Mouse (Mus musculus): Measurements from ENCODE around the gene Fbf1. TPM values are rescaled to one million over a fixed set of nuclear protein-coding genes. Genes with fewer than 3 reads are reported as not detected.

Gene Fbf1
- polyA plus RNA-seq (2012; rRNA removed), result 24.0 TPM in 2 replicates

GRCm38 (mm10) chr11:116167884-116168439 is at the start of gene Fbf1:
Gene Fbf1, minus strand, starts transcription at chr11:116168166.
- Histone ChIP-seq H3K27me3 (replicated peaks; ENCODE audit: control insufficient read depth, insufficient read depth, low read length) (no peaks in the 10 kb centered on the region), H3K36me3 (ENCODE audit: control insufficient read depth, insufficient read depth, low read length) (peaks cover 5% of the 10 kb centered on the region), H3K27ac (ENCODE audit: insufficient read depth, low read depth, low read length) (peak within 1 kb of the TSS; percentile 61), H3K4me3 (ENCODE audit: insufficient read depth, low read depth, low read length) (peak within 1 kb of the TSS; percentile 87), H3K4me1 (ENCODE audit: control insufficient read depth, insufficient read depth, low read length) (peaks cover 26% of the 10 kb centered on the region; the same call in 1 of the 2 replicates)
- WGBS, result under 1% methylated on average over 40 of the region's 40 CpGs
- TF ChIP-seq CTCF (conservative IDR thresholded peaks at IDR 0.05; ENCODE audit: insufficient read depth, insufficient read length, low read depth, low read length), result no peak
- TF ChIP-seq POLR2A (IDR thresholded peaks at IDR 0.05; ENCODE audit: low read depth, low read length), result peak; percentile 32
- peak; percentile 97 for DNase-seq

- no peak overlapping the region for H3K4me3 ChIP-seq (ENCODE audit: insufficient read depth, low read depth, low read length)
- H3K27ac ChIP-seq (ENCODE audit: insufficient read depth, low read depth, low read length), result no peak overlapping the region
- no peaks in the 10 kb centered on the region for H3K36me3 ChIP-seq (ENCODE audit: control insufficient read depth, insufficient read depth, low read length)
- WGBS, result 75% methylated on average over 11 of the region's 11 CpGs
- H3K27me3 ChIP-seq (replicated peaks; ENCODE audit: control insufficient read depth, insufficient read depth, low read length), result no peaks in the 10 kb centered on the region
- TF ChIP-seq CTCF (conservative IDR thresholded peaks at IDR 0.05; ENCODE audit: insufficient read depth, insufficient read length, low read depth, low read length), result no peak
- DNase-seq, result no peak
- peaks cover 21% of the 10 kb centered on the region for H3K4me1 ChIP-seq (ENCODE audit: control insufficient read depth, insufficient read depth, low read length)
Observed at GRCm38 (mm10) chr11:116216549-116216948, 48.6 kb upstream of the Fbf1 start.

- H3K27me3 ChIP-seq (replicated peaks; ENCODE audit: control insufficient read depth, insufficient read depth, low read length), result no peaks in the 10 kb centered on the region
Observed at GRCm38 (mm10) chr11:116215991-116216390, 48.0 kb upstream of the Fbf1 start.

GRCm38 (mm10) chr11:116215181-116215580 is 47.2 kb upstream of the Fbf1 start:
- TF ChIP-seq POLR2A (IDR thresholded peaks at IDR 0.05; ENCODE audit: low read depth, low read length) (no peak), CTCF (conservative IDR thresholded peaks at IDR 0.05; ENCODE audit: insufficient read depth, insufficient read length, low read depth, low read length) (peak; percentile 49; the same call in 1 of the 2 replicates)
- no peak overlapping the region for H3K27ac ChIP-seq (ENCODE audit: insufficient read depth, low read depth, low read length)
- no peak overlapping the region for H3K4me3 ChIP-seq (ENCODE audit: insufficient read depth, low read depth, low read length)
- H3K36me3 ChIP-seq (ENCODE audit: control insufficient read depth, insufficient read depth, low read length), result no peaks in the 10 kb centered on the region
- no peak for DNase-seq
- no peaks in the 10 kb centered on the region for H3K27me3 ChIP-seq (replicated peaks; ENCODE audit: control insufficient read depth, insufficient read depth, low read length)
- WGBS, result 88% methylated on average over 7 of the region's 7 CpGs
- peaks cover 30% of the 10 kb centered on the region for H3K4me1 ChIP-seq (ENCODE audit: control insufficient read depth, insufficient read depth, low read length)

More at GRCm38 (mm10) chr11:116215991-116216390, 48.0 kb upstream of the Fbf1 start:
- Histone ChIP-seq H3K36me3 (ENCODE audit: control insufficient read depth, insufficient read depth, low read length) (no peaks in the 10 kb centered on the region), H3K4me3 (ENCODE audit: insufficient read depth, low read depth, low read length) (no peak overlapping the region), H3K27ac (ENCODE audit: insufficient read depth, low read depth, low read length) (no peak overlapping the region), H3K4me1 (ENCODE audit: control insufficient read depth, insufficient read depth, low read length) (peaks cover 23% of the 10 kb centered on the region)
- TF ChIP-seq CTCF (conservative IDR thresholded peaks at IDR 0.05; ENCODE audit: insufficient read depth, insufficient read length, low read depth, low read length) (no peak), POLR2A (IDR thresholded peaks at IDR 0.05; ENCODE audit: low read depth, low read length) (no peak)
- WGBS, result 91% methylated on average over 6 of the region's 6 CpGs
- DNase-seq, result no peak

GRCm38 (mm10) chr11:116213877-116214510 is 46.0 kb upstream of the Fbf1 start:
- no peak for DNase-seq
- no peak overlapping the region for H3K4me3 ChIP-seq (ENCODE audit: insufficient read depth, low read depth, low read length)
- H3K4me1 ChIP-seq (ENCODE audit: control insufficient read depth, insufficient read depth, low read length), result peaks cover 23% of the 10 kb centered on the region
- no peak for TF ChIP-seq POLR2A (IDR thresholded peaks at IDR 0.05; ENCODE audit: low read depth, low read length)
- no peak for TF ChIP-seq CTCF (conservative IDR thresholded peaks at IDR 0.05; ENCODE audit: insufficient read depth, insufficient read length, low read depth, low read length)
- no peaks in the 10 kb centered on the region for H3K36me3 ChIP-seq (ENCODE audit: control insufficient read depth, insufficient read depth, low read length)
- H3K27ac ChIP-seq (ENCODE audit: insufficient read depth, low read depth, low read length), result no peak overlapping the region
- no peaks in the 10 kb centered on the region for H3K27me3 ChIP-seq (replicated peaks; ENCODE audit: control insufficient read depth, insufficient read depth, low read length)
- 75% methylated on average over 13 of the region's 13 CpGs for whole genome bisulfite sequencing

GRCm38 (mm10) chr11:116212847-116213246 is 44.9 kb upstream of the Fbf1 start:
- WGBS, result 95% methylated on average over 6 of the region's 6 CpGs

GRCm38 (mm10) chr11:116210696-116211095 is 42.7 kb upstream of the Fbf1 start:
- Histone ChIP-seq H3K4me3 (ENCODE audit: insufficient read depth, low read depth, low read length) (no peak overlapping the region), H3K27me3 (replicated peaks; ENCODE audit: control insufficient read depth, insufficient read depth, low read length) (no peaks in the 10 kb centered on the region)
- DNase-seq, result peak; percentile 77

More at GRCm38 (mm10) chr11:116212847-116213246, 44.9 kb upstream of the Fbf1 start:
- Histone ChIP-seq H3K27ac (ENCODE audit: insufficient read depth, low read depth, low read length) (no peak overlapping the region), H3K36me3 (ENCODE audit: control insufficient read depth, insufficient read depth, low read length) (no peaks in the 10 kb centered on the region), H3K27me3 (replicated peaks; ENCODE audit: control insufficient read depth, insufficient read depth, low read length) (no peaks in the 10 kb centered on the region), H3K4me3 (ENCODE audit: insufficient read depth, low read depth, low read length) (no peak overlapping the region), H3K4me1 (ENCODE audit: control insufficient read depth, insufficient read depth, low read length) (peaks cover 12% of the 10 kb centered on the region)
- TF ChIP-seq CTCF (conservative IDR thresholded peaks at IDR 0.05; ENCODE audit: insufficient read depth, insufficient read length, low read depth, low read length) (no peak), POLR2A (IDR thresholded peaks at IDR 0.05; ENCODE audit: low read depth, low read length) (no peak)
- no peak for DNase-seq

More at GRCm38 (mm10) chr11:116210696-116211095, 42.7 kb upstream of the Fbf1 start:
- H3K36me3 ChIP-seq (ENCODE audit: control insufficient read depth, insufficient read depth, low read length), result no peaks in the 10 kb centered on the region
- peak overlapping the region; percentile 66 for H3K27ac ChIP-seq (ENCODE audit: insufficient read depth, low read depth, low read length)
- peaks cover 10% of the 10 kb centered on the region for H3K4me1 ChIP-seq (ENCODE audit: control insufficient read depth, insufficient read depth, low read length)
- TF ChIP-seq CTCF (conservative IDR thresholded peaks at IDR 0.05; ENCODE audit: insufficient read depth, insufficient read length, low read depth, low read length) (no peak), POLR2A (IDR thresholded peaks at IDR 0.05; ENCODE audit: low read depth, low read length) (no peak)
- 46% methylated on average over 5 of the region's 5 CpGs for WGBS

All from kidney, adult 2 months (tissue).